ENCODE assay signal across 8 mouse cellular contexts in the genomic region with DNA sequence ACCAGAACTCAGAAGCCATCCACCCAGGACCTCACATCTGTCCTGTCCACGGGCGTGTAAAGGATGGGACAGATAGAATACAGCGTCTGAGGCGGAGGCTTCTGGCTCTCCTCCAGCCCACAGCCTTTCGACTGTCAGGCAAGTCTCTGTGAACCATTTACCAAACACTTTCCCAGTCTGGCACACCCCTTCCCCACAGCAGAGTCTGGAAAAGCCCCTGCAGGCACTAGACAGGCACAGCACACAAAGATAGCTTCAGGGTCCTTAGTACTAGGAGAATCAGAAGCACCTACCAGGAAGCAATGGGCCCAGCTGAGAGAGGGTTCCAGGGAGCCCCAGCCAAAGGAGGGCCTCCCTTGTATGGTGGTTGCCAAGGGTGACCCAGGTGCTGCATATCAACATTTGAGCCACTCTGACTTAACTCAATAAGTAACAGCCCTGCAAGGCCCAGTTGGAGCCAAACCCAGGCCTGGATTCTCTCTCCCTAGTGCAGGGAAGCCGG. TPM values are rescaled to one million over a fixed set of nuclear protein-coding genes. Genes with fewer than 3 reads are reported as not detected.
DNase-seq lines count a peak whose midpoint lies in the region; ATAC-seq lines count a peak whose summit lies in the region.

No protein-coding gene starts in this region.

- H3K27me3 ChIP-seq in heart, embryonic 14.5 days (ENCODE audit: control insufficient read depth, insufficient read depth, low read length), result no peaks in the 10 kb centered on the region
- no peaks in the 10 kb centered on the region for H3K27me3 ChIP-seq in kidney, embryonic 14.5 days (ENCODE audit: control insufficient read depth, insufficient read depth, low read length)

- peak overlapping the region; percentile 83 to 92 for H3K27ac ChIP-seq in heart, embryonic 14.5 days (replicated peaks in 1 of 2; ENCODE audit: control insufficient read depth in 1 of 2, insufficient read depth in 1 of 2, low read depth in 2 of 2, low read length in 2 of 2)
- peak overlapping the region; percentile 87 for H3K27ac ChIP-seq in kidney, embryonic 14.5 days (ENCODE audit: low read depth, low read length)

- intact Hi-C loops in gastrocnemius, postnatal 36 days (cut with DNase I), result no loop called here

- peak; percentile 25 for DNase-seq in gastrocnemius, postnatal 10 days
- DNase-seq in gastrocnemius, postnatal 36 days, result no peak
- DNase-seq in embryo, embryonic 11 days, result peak; percentile 61
- DNase-seq in c-Kit-positive CD71-positive TER-119-positive erythroid progenitor cells, embryonic 14.5 days (ENCODE audit: low spot score), result no peak
- DNase-seq in adipocyte (ENCODE audit: low spot score), result no peak

- H3K9ac ChIP-seq in heart, embryonic 14.5 days (ENCODE audit: low read length), result peak overlapping the region; percentile 59
- peak overlapping the region; percentile 35 for H3K9ac ChIP-seq in kidney, embryonic 14.5 days (ENCODE audit: low read depth, low read length)

- no peaks in the 10 kb centered on the region for H3K36me3 ChIP-seq in heart, embryonic 14.5 days (ENCODE audit: control insufficient read depth, insufficient read depth, low read length)
- H3K36me3 ChIP-seq in kidney, embryonic 14.5 days (ENCODE audit: control insufficient read depth, insufficient read depth, low read length), result no peaks in the 10 kb centered on the region

- H3K9me3 ChIP-seq in heart, embryonic 14.5 days (ENCODE audit: control insufficient read depth, low read length), result no peaks in the 10 kb centered on the region
- no peaks in the 10 kb centered on the region for H3K9me3 ChIP-seq in kidney, embryonic 14.5 days (ENCODE audit: control insufficient read depth, low read length)

- H3K4me3 ChIP-seq in heart, embryonic 14.5 days (ENCODE audit: control insufficient read depth in 1 of 2, insufficient read depth in 1 of 2, low read depth in 1 of 2, low read length in 2 of 2), result peak overlapping the region; percentile 17 to 41
- peak overlapping the region; percentile 15; the same call in 1 of the 2 replicates for H3K4me3 ChIP-seq in kidney, embryonic 14.5 days (ENCODE audit: low read length)

- H3K4me1 ChIP-seq in heart, embryonic 14.5 days (ENCODE audit: control insufficient read depth in 2 of 2, insufficient read depth in 2 of 2, low read length in 2 of 2), result peaks cover 38 to 46% of the 10 kb centered on the region in 2 experiments
- H3K4me1 ChIP-seq in kidney, embryonic 14.5 days (ENCODE audit: control insufficient read depth, insufficient read depth, low read length), result peaks cover 28% of the 10 kb centered on the region

- ATAC-seq in heart, embryonic 14.5 days (ENCODE audit: insufficient number of reproducible peaks, insufficient read depth, low FRiP score, low read depth), result peak; percentile 74
- peak; percentile 90 for ATAC-seq in kidney, embryonic 14.5 days (ENCODE audit: low FRiP score, low TSS enrichment)
- ATAC-seq in megakaryocyte progenitor cell, adult 5-6 weeks (replicated peaks; ENCODE audit: poor library complexity), result peak; percentile 55

- H3K4me2 ChIP-seq in heart, embryonic 14.5 days (ENCODE audit: low read length), result peak overlapping the region; percentile 56
- peak overlapping the region; percentile 24 for H3K4me2 ChIP-seq in kidney, embryonic 14.5 days (replicated peaks; ENCODE audit: low read depth, low read length)

- 5% methylated on average over 6 of the region's 6 CpGs for WGBS in heart, embryonic 14.5 days
- 20% methylated on average over 6 of the region's 6 CpGs for WGBS in kidney, embryonic 14.5 days

RNA-seq across cellular contexts. Expression of gene Rph3al, which starts 0.8 kb away (rescaled TPM):
- 1 to 10 TPM; 4.4 to 5.3 TPM for total RNA-seq in gastrocnemius, postnatal 10 days (2021)
- 10 to 100 TPM in 1 of 2 experiments, 1 to 10 TPM in 1; 9.4 to 11.0 TPM for total RNA-seq in gastrocnemius, postnatal 36 days (2021)
- 5.6 and 7.3 TPM in 2 replicates for polyA plus RNA-seq in heart, embryonic 14.5 days (2014; fragmentation: Nextera tagmentation; extraction: Ambion mirVana)
- 8.8 and 13.1 TPM in 2 replicates for polyA plus RNA-seq in kidney, embryonic 14.5 days (2014; fragmentation: Nextera tagmentation; extraction: Ambion mirVana)
- total RNA-seq in megakaryocyte progenitor cell, adult 5-6 weeks (2015), result 0.91 and 0.93 TPM in 2 replicates
- 0.54 and 0.74 TPM in 2 replicates for total RNA-seq in megakaryocyte progenitor cell, adult 5-6 weeks (2017)

Comparison
In these comparisons a context has a peak if more than half of its experiments do, and no peak if none do; other contexts are left out.
1. DNase-seq: peak in gastrocnemius, postnatal 10 days (single experiment) and embryo, embryonic 11 days (single experiment); none in gastrocnemius, postnatal 36 days (0 of 2), c-Kit-positive CD71-positive TER-119-positive erythroid progenitor cells, embryonic 14.5 days (single experiment) and adipocyte (single experiment).
2. Peak in every context shown above with its lines, with median percentiles within 50 percentile points of each other: ATAC-seq.